Mouse (Mus musculus) layer of hippocampus, adult 9-11 months (tissue): ENCODE measurements at regions not wholly inside any gene's neighbourhood (a gene's known extent, or its start where the extent isn't known, plus 50 kb on each side); places are given as distances from the start of the nearest gene placed in this dataset.

ENCODE experiments used
- DNase-seq: peaks from one replicate; pipeline ENCODE4 v3.0.0; 2022

DNA sequence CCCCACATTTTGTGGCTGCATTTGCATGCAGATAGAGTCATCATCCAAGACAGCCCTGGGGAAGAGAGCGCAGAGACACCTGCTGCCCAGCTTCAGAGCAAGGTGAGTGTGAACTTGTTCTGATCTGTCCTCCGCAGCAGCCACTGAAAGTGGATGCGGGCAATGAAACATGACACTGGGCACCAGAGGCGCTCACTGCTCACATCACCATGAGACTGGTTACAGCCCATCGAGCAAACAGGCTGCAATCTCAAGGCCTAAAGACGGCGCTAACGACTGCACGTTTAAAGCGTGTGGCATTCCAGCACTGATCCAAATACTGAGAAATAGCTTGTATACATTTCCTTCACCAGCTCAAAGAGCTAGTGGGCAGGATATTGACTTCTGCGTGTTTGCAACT lies 65.8 kb downstream of the Barhl2 start:
- no peak for DNase-seq

DNA sequence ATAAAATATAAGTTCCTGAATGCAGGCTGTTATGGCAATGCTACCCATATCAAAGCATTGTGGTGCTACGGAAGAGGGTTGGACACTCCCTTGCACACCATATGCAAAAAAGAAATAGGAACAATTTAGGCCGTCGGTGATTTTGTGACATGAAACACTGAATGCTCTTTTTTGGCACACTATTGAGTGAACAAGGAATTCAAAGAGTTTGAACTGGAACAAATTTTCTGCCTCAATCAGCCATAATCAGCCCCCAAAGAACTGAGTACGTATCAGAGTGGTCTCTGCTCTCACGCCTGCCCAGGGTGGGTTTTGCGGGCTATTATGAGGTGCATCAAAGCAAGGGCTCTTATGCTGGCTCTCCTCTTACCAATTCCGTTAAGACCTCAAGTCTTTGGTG lies 71.3 kb downstream of the Barhl2 start:
- no peak for DNase-seq

DNA sequence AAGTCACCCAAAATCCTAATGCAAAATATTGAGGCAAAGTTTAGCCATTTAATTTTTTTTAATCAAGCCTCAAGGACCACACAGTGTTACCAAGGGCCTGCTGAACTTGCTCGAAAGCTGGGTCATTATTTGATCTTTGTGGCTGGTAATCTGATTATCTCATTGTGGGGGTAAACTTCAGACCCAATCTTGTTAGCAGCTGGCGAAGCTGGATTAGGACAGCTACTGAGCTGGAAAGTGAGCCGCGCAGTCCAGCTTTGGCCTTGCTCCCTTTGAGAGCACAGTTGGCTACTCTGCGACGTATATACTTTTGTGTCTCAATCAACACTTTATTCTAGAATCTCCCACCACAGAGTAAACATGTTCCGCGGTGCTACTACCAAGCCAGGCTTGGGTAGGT lies 72.1 kb downstream of the Barhl2 start:
- no peak for DNase-seq

DNA sequence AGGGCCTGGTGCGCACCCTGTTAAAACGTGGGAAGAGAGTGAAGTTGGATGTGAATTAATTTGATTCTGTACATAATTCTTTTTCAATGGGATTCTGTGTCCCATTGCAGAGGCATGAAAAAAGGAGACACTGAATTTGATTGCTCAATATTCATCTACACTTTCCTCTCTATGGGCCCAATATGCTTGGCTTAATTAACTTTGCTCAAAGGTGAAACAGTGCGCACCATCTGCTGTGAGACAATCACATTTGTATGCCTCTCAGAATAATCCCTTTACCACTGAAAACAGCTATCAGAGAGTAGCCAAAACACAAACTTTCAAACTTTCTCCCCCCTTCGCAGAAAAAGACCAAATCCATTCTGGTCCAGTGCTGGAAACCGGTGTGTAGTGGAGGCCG lies 72.7 kb downstream of the Barhl2 start:
- no peak for DNase-seq

DNA sequence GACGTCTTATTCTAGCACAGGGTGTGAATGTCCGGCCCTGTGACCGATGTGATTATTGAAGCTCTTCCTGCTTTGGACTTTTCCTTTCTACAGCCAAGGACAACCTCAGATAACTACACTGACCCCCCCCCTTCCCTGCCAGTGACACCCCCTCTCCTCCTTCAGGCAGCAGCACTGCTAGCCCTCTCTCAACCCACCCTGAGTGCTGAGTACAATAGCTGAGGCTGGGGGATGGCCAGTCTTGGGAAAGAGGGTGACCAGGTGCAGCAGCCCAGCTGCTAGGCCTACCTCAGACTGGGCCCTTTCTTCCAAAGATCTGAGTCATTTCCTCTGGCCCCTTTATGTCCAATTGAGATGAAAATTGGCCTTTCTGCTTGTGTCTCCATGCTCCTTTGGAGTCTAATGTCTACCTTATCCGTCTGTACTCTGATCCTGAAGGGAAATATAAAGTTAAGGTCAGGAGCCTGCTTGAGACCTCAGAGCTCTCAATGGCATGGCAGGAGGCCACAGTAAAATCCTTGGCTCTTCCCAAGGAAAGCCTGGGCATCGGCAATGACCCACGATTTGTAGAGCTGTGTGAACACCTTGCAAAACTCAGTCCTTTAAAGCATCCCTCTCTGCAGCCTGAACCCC lies 73.7 kb downstream of the Barhl2 start:
- DNase-seq: no peak

DNA sequence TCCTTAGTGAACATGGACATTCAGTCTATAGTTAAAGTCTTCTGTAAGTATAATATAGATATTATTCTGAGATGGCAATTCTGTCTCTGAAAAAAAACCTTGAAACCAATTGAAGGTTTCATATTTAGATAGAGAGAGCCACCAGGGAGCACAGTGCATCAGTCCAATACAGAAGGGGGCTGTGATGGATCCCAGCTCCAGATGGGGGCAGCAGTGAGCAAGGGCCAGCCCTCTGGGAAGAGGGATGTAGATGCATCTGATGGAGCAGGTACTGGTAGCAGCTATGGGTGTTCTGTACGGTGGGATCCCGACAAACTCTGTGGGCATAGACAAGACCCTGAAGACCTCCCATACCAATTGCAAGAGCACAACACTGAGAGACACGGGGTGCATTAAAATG lies 76.0 kb downstream of the Barhl2 start:
- DNase-seq: no peak

DNA sequence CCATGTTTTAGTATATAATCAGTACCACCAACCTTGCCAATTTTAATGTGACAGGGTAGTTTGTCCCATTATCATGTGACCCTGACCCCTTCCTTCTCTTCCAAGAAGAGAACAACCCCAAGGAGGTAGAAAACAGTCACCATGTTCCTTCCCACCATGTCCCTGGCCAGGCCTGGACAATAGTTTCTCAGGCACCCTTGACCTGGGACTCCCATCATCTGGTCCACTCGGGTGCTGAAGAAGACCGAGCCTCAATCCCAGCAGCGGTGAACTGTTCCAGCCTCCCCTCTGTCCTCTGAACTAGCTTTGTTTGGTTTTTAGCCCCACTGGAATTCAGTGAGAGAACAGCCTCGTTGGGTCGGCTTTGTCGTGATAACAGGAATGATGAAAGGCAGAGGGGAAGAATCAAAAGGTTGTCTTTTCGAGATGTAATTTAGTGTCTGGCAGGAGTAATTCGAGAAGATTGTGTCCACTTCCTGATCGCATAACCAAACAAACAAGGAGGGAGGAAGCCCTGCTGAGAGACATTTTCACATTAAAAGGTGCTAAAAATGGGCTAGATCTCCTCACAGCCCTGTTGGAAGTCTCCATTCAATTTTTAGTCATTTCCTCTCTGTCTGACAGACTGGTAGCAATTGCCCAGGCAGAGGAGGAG lies 77.2 kb downstream of the Barhl2 start:
- no peak for DNase-seq

DNA sequence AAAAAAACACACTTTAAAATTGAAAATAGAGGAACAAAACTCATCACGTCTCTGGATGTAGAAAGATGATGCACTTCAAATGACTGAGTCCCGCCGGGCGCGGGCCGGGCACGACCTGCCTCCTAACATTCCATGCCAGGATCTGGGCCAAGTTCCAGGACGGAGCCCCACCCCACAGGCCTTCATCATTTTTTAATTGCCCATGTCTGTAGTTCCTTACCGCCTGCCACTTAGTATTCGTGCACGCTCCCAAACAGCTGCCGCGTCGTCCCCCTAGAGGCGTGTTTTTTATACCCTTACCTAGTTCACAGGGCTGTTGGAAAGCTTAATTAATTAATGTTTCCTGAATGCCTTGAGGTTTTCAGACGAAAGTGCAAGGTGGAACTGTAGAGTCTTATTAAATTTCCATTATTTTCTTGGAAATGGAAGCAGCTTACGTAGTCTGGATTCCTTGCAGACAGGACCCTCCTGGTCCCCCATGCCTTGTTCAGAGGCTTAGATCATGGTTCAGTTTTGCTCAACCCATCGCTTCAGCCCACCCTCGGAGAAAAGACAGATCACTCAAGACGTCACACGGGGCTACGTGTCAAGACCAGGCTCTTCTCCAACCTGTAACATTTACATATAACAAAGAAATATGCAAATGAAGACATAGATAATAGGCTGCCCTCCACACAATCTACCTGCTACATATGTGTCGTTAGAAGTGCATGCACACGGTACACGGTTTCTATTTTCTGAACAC lies 81.0 kb downstream of the Barhl2 start:
- DNase-seq: no peak

DNA sequence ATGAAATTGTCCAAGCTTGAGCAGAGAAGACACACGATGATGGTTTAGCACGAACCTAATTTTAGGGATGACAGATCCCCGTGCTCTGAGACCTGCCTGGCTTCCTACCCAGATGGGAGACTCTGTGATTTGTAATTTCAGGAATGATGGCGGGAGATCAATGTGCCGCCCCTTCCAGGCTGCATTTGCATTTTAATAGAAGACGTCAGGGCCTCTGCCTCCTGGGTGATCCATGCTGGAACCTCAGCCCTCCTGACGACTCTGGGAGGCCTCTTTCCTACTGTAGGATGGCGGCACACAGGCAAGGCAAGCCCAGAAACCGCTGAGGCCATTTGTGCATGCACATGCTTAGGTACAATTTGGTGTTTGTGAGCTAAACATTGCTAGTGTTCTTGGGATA lies 90.1 kb downstream of the Barhl2 start:
- no peak for DNase-seq

DNA sequence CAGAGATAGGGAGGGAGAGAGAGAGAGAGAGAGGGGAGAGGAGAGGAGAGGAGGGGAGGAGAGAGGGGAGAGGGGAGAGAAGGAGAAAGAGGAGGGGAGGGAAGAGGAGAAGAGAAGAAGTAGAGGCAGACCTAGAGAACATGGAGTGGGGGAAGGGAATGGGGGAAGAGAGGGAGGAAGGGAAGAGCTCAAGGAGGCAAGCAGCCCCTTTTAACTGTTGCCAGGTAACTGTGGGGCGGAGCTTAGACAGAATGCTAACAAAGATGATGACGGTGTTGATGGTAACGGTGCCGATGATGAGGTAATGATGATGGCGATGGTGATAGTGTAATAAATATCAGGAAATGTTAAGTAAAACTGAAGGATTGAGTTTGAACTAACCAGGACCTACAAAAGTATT lies 90.7 kb downstream of the Barhl2 start:
- no peak for DNase-seq

DNA sequence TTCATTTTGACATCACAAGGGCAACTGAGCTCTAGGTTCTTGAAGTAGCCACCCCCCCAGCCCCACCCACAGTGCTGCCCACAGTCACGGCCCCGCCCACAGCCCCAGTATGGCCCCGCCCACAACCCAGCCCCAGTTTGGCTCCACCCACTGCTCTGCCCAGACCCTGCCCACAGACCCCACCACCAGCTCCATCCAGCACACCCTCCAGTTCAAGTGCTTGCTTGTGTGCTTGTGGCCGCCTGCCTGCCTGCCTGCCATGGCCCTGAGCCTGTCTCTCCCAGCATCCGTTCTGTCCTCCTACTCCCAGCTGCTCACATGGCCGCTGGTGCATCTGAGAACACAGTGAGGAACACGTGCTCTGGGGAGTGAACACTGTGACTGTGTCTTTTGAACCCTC lies 92.0 kb downstream of the Barhl2 start:
- no peak for DNase-seq

DNA sequence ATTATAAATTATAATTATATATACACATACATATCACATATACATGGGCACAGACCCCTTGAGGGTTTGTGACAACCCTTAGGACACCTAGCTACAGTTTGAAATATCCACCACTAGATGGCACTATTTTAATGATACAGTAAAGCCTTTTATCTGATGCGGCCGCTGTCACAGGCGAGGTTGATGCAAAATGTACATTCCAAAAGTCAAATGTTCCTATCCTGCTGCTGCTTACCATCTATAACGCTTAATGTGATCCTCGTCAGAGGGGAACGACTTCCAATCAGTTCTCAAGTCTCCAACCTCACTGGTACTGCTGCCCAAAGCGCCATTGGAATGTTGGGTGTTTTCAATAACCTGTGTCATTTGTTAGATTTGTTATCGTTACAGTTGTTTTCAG lies 92.9 kb downstream of the Barhl2 start:
- DNase-seq: no peak

DNA sequence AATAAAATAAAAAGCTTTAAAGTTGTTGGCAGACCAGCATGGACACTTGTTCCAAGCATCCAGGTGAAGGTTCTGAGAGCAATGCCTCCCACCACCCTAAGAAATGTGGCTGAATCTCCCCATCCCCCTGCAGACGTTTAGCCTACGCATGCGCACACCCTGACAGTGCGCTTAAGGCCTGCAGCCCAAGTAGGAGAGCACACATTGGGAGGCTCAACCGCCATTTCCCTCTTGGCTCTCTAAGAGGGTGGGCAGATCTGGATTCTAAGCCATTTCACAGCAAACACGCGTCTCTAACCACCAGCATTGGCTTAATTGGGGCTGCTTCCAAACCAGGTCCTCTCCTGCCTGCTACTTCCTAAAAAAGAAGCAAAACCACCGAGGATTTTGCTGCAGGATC lies 106.6 kb downstream of the Barhl2 start:
- DNase-seq: no peak

DNA sequence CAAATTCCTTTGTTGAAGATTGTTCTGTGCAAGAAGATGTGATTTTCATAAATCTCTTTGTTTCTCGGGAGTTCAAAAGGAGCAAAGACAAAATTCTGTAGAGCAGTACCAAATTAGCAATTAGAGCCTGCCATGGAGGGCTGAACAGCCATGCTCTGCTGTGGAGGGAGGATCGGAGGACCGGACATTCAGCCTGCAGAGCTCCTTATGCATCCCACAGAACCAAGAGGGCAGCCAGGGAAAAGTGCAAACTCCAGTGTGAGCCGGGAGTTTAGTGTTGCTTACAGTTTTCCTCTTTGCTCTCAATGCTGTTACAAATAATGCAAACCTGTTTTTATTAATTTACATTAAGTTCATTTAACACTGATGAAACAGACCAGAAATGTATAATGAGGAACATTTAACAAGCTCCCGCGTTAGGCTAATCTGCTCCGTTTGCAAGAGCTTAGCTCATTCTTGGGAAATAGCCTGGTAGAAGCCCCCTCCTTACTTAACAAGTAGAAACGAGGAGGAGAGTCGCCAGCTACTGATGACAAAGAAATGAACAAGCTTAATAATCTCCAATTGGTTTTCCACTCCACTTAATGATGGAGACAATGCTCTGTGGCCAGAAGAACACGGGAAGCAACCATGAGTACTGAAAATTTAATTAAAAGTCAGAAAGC lies 108.0 kb downstream of the Barhl2 start:
- DNase-seq: no peak

DNA sequence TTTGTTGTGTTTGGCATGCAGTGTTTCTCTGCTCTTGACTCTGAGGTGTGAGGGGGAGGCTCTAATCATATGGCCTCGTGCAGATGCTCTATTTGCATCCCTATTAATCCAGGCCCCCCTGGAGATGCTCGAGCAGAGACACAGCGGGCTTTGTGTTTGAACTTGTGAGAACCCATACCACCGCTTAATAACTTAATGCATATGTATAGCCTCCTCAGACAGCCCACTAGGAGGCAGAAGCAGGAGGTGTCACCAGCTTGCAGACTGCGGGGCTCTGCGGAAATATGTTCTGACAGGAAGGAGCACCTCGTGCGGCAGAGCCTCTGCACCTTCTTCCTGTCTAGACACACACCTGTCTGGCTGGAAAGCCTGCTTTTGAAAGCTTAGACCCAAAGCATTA lies 113.7 kb downstream of the Barhl2 start:
- no peak for DNase-seq

DNA sequence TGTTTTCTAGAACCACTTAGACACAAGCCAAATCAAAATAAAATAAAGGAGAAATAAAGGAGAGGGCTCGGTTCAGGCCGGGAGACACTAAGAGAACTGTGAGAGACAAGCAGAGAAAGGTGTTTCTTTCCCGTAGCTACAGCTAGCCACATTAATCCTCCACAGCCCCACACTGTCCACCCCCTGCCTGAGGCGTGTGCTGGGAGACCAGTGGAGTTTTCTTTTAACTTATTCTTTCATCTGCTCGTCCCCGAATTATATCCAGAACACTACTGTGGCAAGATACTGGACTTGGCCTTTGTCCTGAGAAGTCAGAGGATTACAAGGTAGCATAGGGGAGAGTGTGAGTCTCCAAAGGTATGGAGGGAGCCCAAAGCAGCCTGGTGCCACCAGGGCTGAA lies 114.4 kb downstream of the Barhl2 start:
- no peak for DNase-seq

DNA sequence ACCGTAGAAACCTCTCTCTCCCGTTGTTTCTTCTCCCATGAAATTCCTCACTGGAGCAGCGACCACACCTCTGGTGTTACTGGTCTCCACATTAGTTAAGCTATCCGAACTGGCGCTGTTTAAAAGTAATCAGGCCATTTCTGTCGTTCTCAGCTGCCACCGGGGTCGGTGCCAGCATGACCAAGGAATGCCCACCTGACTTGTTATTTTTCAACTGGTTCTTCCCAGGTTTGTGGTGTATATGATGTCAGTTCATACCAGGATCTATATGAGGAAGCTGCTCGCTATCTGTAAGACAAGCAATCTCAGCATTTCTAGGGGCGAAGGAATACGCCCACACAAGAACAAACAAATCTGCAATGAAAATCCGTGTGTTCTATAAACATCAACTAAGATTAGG lies 116.6 kb downstream of the Barhl2 start:
- no peak for DNase-seq

DNA sequence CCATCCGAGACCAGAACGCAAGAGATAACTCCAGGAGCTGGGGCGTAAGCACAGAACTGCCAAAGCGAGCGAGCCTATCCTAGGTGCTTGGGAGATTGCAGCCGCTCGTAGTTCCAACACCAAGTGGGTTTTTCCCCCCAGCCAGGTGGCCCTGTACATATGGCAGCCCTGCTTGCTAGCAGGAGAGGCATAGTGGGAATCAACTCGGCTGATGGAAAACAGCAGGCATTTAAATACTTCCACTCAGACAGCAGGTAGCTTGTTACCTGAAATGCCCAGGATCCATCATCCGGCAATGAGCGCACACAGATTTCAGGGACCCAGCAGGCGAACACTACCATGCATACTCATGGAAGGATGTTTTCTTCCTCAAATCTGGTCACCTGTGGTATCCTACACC lies 122.3 kb downstream of the Barhl2 start:
- DNase-seq: no peak

DNA sequence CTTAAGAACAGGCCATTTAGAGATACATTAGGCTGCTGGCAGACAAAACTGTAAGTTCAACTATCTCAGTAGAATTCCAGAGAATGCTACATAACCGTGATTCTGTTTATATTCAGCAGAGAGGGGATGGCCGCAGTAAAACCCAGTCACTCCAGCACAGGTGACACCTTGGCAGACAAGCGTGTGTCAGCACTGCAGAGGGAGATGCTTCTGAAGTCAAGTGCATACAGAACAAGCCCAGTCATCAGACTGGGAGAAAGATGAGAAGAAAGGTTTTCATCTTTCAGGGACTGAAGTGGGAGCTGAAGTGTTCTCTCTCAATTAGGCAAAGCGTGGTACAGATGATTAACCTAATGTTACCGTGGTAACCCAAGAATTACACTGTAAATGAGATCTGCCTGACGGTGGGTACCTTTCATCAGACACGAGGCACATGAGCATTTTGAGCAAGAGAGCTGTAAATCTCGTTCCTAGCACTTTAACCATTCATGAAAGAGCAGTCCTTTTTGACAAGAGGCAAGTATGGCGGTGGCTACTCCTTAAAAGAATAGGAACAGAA lies 130.3 kb downstream of the Barhl2 start:
- DNase-seq: no peak

DNA sequence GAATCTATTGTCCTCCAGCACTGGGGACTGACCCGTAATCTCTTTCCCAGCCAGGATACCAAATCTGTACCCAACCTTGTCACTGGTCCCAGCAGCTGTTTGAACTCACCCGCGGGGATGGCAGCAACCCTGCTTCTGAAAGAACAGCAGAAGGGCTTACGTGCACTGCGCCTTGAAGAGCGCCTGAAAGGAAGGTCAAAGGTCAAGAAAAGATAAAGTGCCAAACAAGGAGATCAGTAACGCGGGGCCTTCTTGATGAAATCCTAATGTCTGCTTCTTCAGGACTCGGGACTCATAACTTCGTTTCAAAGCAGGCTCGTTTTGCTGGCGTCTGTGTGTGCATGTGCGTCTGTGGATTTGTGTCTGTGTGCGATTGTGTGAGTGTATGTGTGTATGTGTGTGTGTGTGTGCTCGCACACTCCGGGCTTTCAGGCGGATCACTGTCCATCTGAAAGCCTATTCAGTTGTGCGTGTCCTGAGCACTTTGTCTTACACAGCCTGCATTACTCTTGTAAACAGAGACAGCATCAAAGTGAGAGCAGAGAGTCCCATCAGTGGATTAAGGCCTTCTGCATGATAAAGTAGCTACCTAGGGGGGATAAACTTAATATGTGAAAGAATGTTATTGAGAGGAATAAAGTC lies 135.3 kb downstream of the Barhl2 start:
- no peak for DNase-seq

DNA sequence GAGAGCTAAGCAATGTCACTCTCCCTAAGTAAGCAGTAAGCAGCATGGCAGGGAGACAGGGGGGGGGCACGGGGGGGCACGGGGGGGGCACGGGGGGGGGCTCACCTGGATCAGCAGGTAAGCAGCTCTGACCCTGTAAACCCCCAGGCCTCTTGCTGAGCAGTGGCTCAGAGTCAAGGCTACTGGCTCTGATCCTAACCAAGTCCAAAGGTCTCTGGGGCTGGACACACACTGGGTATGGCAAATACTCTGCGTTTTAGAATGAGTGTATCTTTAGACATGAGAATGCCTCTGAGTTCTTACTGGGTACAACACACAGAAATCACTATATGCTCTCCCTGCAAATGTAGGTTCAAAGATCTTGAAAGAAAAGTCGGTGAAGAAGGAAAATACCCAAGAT lies 136.5 kb downstream of the Barhl2 start:
- DNase-seq: no peak

DNA sequence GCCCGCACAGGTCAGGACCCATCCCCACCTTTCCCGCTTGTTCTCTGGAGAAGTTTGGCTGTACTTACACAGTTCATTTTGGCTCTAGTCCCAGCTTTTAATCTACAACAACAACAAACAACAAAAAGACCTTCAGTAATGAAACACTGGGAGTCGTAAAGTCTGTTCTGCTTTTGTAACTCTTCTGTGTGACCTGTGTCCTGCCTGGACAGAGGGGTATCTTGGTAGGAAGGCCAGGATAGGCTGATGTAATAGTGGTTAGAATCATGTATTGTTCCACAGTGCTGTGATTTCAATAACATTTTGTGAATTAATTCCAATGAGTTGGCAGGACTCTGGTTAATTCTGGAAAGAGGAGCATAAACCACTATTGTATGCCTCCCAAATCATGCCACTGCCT lies 136.9 kb downstream of the Barhl2 start:
- no peak for DNase-seq

DNA sequence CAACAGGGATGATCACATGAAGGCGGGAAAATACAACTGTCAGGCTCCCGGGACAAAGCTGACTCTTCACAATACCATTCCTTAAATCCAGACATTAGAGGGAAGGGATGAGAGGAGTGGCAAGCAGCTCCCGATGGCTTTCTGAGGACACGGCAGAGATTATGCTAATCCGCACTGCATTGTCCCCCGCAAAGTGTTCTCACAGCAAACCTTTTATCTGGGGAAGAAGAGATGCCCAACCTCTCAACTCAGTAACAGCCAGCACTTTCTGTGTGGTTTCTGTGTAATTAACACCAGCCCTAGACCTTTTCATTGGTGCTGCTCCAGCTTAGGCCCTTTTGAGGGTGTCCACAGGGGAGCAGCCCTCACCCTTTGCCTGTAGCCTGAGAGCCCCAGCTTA lies 137.9 kb downstream of the Barhl2 start:
- DNase-seq: no peak
